Mouse (Mus musculus) G1E (cell line): ENCODE measurements around the gene Mreg.
"Not testable (repeated sequence)": the region's sequence is repeated elsewhere in the genome, so short reads cannot be mapped to it uniquely, and the experiment has no call there.

ENCODE experiments used
- CTCF ChIP-seq: IDR thresholded peaks from 2 replicates; pipeline ENCODE4 v1.5.1; 2012; ENCODE audit warnings: low read depth, low read length, inconsistent platforms, mixed read lengths
- GATA1 ChIP-seq: IDR thresholded peaks from 2 replicates; pipeline ENCODE4 v1.6.1; 2012; ENCODE audit warnings: borderline replicate concordance, low read length, inconsistent platforms, mixed read lengths
- GATA2 ChIP-seq: IDR thresholded peaks from 2 replicates; pipeline ENCODE4 v1.6.1; 2012; ENCODE audit warnings: low read depth, low read length, inconsistent platforms, borderline replicate concordance

GRCm38 (mm10) chr1:72239113-72239512 lies 27.0 kb upstream of the Mreg start:
- TF ChIP-seq GATA1, CTCF, GATA2: not testable (repeated sequence)
